In the genomic region with DNA sequence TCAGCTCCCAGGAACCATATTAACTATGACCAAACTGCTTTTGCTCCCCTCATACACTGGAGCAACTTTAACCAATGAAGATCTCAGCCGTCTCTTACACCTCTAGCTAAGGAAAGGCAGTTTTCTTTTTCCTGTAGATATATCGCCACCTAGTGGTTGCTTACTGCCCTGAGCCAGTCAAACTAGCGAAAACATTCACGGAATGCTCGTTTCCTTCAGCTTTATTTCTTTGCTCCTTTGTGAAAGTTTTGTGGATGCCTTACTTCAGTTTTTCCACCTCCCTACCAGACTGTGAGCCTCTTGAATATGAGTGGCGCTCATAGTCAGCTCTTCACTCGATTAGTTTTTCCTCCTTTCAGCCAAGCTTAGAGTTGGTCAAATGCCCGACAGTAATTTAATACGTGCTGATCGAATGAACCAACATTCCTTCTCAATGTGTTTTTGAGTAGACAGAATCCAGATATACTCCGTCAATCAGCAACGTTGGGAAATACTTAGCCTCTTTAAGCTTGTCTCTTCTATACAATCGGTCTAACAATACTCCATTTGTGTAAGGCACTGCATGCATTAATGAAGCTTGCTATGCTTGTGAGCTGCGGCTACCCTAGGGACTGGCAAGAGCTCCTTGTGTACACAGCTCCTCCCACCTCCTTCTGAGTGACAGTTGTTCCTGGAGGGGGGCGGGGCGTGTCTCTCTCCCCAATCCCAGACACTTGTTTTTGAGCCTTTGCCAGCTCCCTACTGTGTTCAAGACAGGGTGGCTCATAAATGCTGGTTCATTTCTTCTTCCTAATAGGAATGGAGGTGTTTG, we compare ENCODE assay signal across 8 mouse cellular contexts. TPM values are rescaled to one million over a fixed set of nuclear protein-coding genes. Genes with fewer than 3 reads are reported as not detected.
A peak's percentile ranks its signal among the peaks of the same experiment; 100 is the strongest.
DNase-seq lines count a peak whose midpoint lies in the region; ATAC-seq lines count a peak whose summit lies in the region.

No protein-coding gene starts in this region.

- H3K9me3 ChIP-seq in hindbrain, embryonic 13.5 days, result no peaks in the 10 kb centered on the region

- peak overlapping the region; percentile 49 for H3K9ac ChIP-seq in hindbrain, embryonic 13.5 days

- DNase-seq in cerebellum, postnatal 36 days, result peak; percentile 72
- DNase-seq in frontal cortex, postnatal 25 days (ENCODE audit: low spot score in 2 of 2), result peak; percentile 22 to 51
- DNase-seq in layer of hippocampus, postnatal 14 days (ENCODE audit: low spot score in 2 of 2), result peak; percentile 74 to 89
- peak; percentile 92 for DNase-seq in lung, postnatal 10 days
- DNase-seq in ovary, postnatal 36 days (ENCODE audit: low spot score), result peak; percentile 70
- peak; percentile 41 to 54 for DNase-seq in thymus, postnatal 36 days

- ATAC-seq in activated CD4-positive, CD25-positive, alpha-beta regulatory T cell, adult 4 months, result peak; percentile 89
- peak; percentile 98 for ATAC-seq in hindbrain, embryonic 13.5 days (ENCODE audit: low FRiP score)

- no peaks in the 10 kb centered on the region for H3K36me3 ChIP-seq in hindbrain, embryonic 13.5 days

- H3K4me1 ChIP-seq in hindbrain, embryonic 13.5 days (replicated peaks), result peaks cover 14% of the 10 kb centered on the region

- H3K27me3 ChIP-seq in hindbrain, embryonic 13.5 days, result no peaks in the 10 kb centered on the region

- peak overlapping the region; percentile 62 for H3K4me2 ChIP-seq in hindbrain, embryonic 13.5 days

- WGBS in hindbrain, embryonic 13.5 days, result under 1% methylated on average over 16 of the region's 16 CpGs

- peak overlapping the region; percentile 37 for H3K4me3 ChIP-seq in hindbrain, embryonic 13.5 days

- H3K27ac ChIP-seq in hindbrain, embryonic 13.5 days, result peak overlapping the region; percentile 49

RNA-seq across cellular contexts. Expression of gene Tex50, which starts 36.6 kb away (rescaled TPM):
- polyA plus RNA-seq in activated CD4-positive, CD25-positive, alpha-beta regulatory T cell, adult 4 months (2017; shearing (Covaris generic)), result under 1 TPM in 1 of 2 experiments, not detected in 1; 0.36 TPM
- 0.82 and 0.83 TPM in 2 replicates for polyA plus RNA-seq in hindbrain, embryonic 13.5 days (2015; fragmentation: Nextera tagmentation; extraction: Ambion mirVana)
- total RNA-seq in layer of hippocampus, postnatal 14 days (2021), result not detected

RNA-seq across cellular contexts. Expression of gene Ankrd45, which starts 53.3 kb away (rescaled TPM):
- not detected for polyA plus RNA-seq in activated CD4-positive, CD25-positive, alpha-beta regulatory T cell, adult 4 months (2017; shearing (Covaris generic))
- 13.6 and 14.0 TPM in 2 replicates for polyA plus RNA-seq in hindbrain, embryonic 13.5 days (2015; fragmentation: Nextera tagmentation; extraction: Ambion mirVana)
- total RNA-seq in layer of hippocampus, postnatal 14 days (2021), result 10 to 100 TPM; 29.3 to 31.4 TPM

RNA-seq across cellular contexts. Expression of gene Prdx6, which starts 55.3 kb away (rescaled TPM):
- polyA plus RNA-seq in activated CD4-positive, CD25-positive, alpha-beta regulatory T cell, adult 4 months (2017; shearing (Covaris generic)), result 100 to 1,000 TPM; 287 to 330 TPM
- 209 and 223 TPM in 2 replicates for polyA plus RNA-seq in hindbrain, embryonic 13.5 days (2015; fragmentation: Nextera tagmentation; extraction: Ambion mirVana)
- total RNA-seq in layer of hippocampus, postnatal 14 days (2021), result 100 to 1,000 TPM; 268 to 278 TPM

Comparison
In these comparisons a context has a peak if more than half of its experiments do, and no peak if none do; other contexts are left out.
1. Peak in every context shown above with its lines: DNase-seq, ATAC-seq, H3K4me3 ChIP-seq and H3K27ac ChIP-seq.
2. DNase-seq: peak in every context shown above with its lines; median percentile 92 in lung, postnatal 10 days; 82 in layer of hippocampus, postnatal 14 days; 72 in cerebellum, postnatal 36 days; 70 in ovary, postnatal 36 days; 48 in thymus, postnatal 36 days; 36 in frontal cortex, postnatal 25 days.
3. RNA of gene Ankrd45, which starts 53.3 kb away (polyA plus RNA-seq): 13.6 to 14.0 TPM in hindbrain, embryonic 13.5 days; not detected in activated CD4-positive, CD25-positive, alpha-beta regulatory T cell, adult 4 months; every median in the first group is over 10 times any median in the second.